Mouse (Mus musculus) CD4-positive, CD25-positive, alpha-beta regulatory T cell, adult 4 months (primary cell): Measurements from ENCODE around the gene Muc5ac. TPM values are rescaled to one million over a fixed set of nuclear protein-coding genes. Genes with fewer than 3 reads are reported as not detected.

Source experiments
- ATAC-seq: one replicate; pipeline ENCODE4 v1.8.0; 2017
- polyA plus RNA-seq, 2 experiments: library from polyadenylated mRNA; unstranded; fragments of 100-300 nt; shearing (Covaris generic); gene quantifications; one replicate each; pipeline ENCODE4 v1.2.1; 2017

The Muc5ac gene
- polyA plus RNA-seq, 2 experiments from 2014 or later = 0.03 TPM; not detected in 1

GRCm38 (mm10) chr7:141836423-141836822 lies 47.7 kb downstream of the Muc5ac start:
- no peak for ATAC-seq

- ATAC-seq = no peak
Measured at GRCm38 (mm10) chr7:141838779-141839178, 50.0 kb downstream of the Muc5ac start, which contains the start of gene Muc5b. TSS of gene Muc5b (plus strand) at chr7:141839070.

- no peak for ATAC-seq
Measured at GRCm38 (mm10) chr7:141840354-141840753, 51.6 kb downstream of the Muc5ac start.

- no peak for ATAC-seq
Measured at GRCm38 (mm10) chr7:141861046-141861445, 72.3 kb downstream of the Muc5ac start.

Other genes starting within 250 kb of the Muc5ac start
- gene Chid1, start 249.1 kb upstream of the Muc5ac start, polyA plus RNA-seq = 10 to 100 TPM; 21.9 to 23.4 TPM
- gene Ap2a2, start 226.8 kb upstream of the Muc5ac start, polyA plus RNA-seq = 10 to 100 TPM; 16.6 to 17.1 TPM
- under 1 TPM; 0.28 to 0.37 TPM for gene Muc6, start 133.7 kb upstream of the Muc5ac start, polyA plus RNA-seq
- gene Muc2, start 98.6 kb upstream of the Muc5ac start, polyA plus RNA-seq = not detected
- gene Muc5b, start 50.1 kb downstream of the Muc5ac start, polyA plus RNA-seq = not detected
- 10 to 100 TPM; 18.5 to 34.9 TPM for gene Tollip, start 129.5 kb downstream of the Muc5ac start, polyA plus RNA-seq
- gene Brsk2, start 160.8 kb downstream of the Muc5ac start, polyA plus RNA-seq = under 1 TPM; 0.29 to 0.52 TPM